Mouse (Mus musculus): ENCODE measurements around the gene Rps6ka2. TPM values are rescaled to one million over a fixed set of nuclear protein-coding genes. Genes with fewer than 3 reads are reported as not detected.

Gene Rps6ka2
- polyA plus RNA-seq, 1 experiment from 2014 or later: 18.9 TPM

GRCm38 (mm10) chr17:7265705-7266368, 95.9 kb downstream of the Rps6ka2 start:
- Histone ChIP-seq H3K27ac (ENCODE audit: low read depth, low read length) (peak overlapping the region; percentile 3; the same call in 1 of the 2 replicates), H3K36me3 (ENCODE audit: control insufficient read depth, insufficient read depth, low read length) (no peaks in the 10 kb centered on the region), H3K9ac (ENCODE audit: low read length) (no peak overlapping the region), H3K27me3 (replicated peaks; ENCODE audit: control insufficient read depth, insufficient read depth, low read length) (no peaks in the 10 kb centered on the region), H3K4me1 (ENCODE audit: control insufficient read depth, insufficient read depth, low read length) (peaks cover 22% of the 10 kb centered on the region), H3K9me3 (replicated peaks; ENCODE audit: control insufficient read depth, low read length) (no peaks in the 10 kb centered on the region), H3K4me3 (ENCODE audit: low read depth, low read length) (no peak overlapping the region), H3K4me2 (ENCODE audit: low read length) (no peak overlapping the region)
- 37% methylated on average over 12 of the region's 12 CpGs for WGBS
- ATAC-seq (peak; percentile 50; the same call in 1 of the 2 replicates), DNase-seq (ENCODE audit: low spot score) (peak; percentile 68)

- WGBS: 90% methylated on average over 2 of the region's 2 CpGs
- H3K27me3 ChIP-seq (replicated peaks; ENCODE audit: control insufficient read depth, insufficient read depth, low read length): no peaks in the 10 kb centered on the region
- ATAC-seq (no peak), DNase-seq (ENCODE audit: low spot score) (no peak)
- H3K9me3 ChIP-seq (replicated peaks; ENCODE audit: control insufficient read depth, low read length): no peaks in the 10 kb centered on the region
- H3K4me2 ChIP-seq (ENCODE audit: low read length): no peak overlapping the region
- H3K4me3 ChIP-seq (ENCODE audit: low read depth, low read length): no peak overlapping the region
- no peaks in the 10 kb centered on the region for H3K36me3 ChIP-seq (ENCODE audit: control insufficient read depth, insufficient read depth, low read length)
- no peak overlapping the region for H3K9ac ChIP-seq (ENCODE audit: low read length)
- H3K4me1 ChIP-seq (ENCODE audit: control insufficient read depth, insufficient read depth, low read length): peaks cover 25% of the 10 kb centered on the region
- H3K27ac ChIP-seq (ENCODE audit: low read depth, low read length): no peak overlapping the region
Observed at GRCm38 (mm10) chr17:7267843-7268242, 97.9 kb downstream of the Rps6ka2 start.

- no peaks in the 10 kb centered on the region for H3K36me3 ChIP-seq (ENCODE audit: control insufficient read depth, insufficient read depth, low read length)
- H3K4me2 ChIP-seq (ENCODE audit: low read length): no peak overlapping the region
- no peak overlapping the region for H3K27ac ChIP-seq (ENCODE audit: low read depth, low read length)
- DNase-seq (ENCODE audit: low spot score) (no peak), ATAC-seq (no peak)
- H3K4me1 ChIP-seq (ENCODE audit: control insufficient read depth, insufficient read depth, low read length): peaks cover 25% of the 10 kb centered on the region
- no peak overlapping the region for H3K9ac ChIP-seq (ENCODE audit: low read length)
- H3K4me3 ChIP-seq (ENCODE audit: low read depth, low read length): no peak overlapping the region
- no peaks in the 10 kb centered on the region for H3K9me3 ChIP-seq (replicated peaks; ENCODE audit: control insufficient read depth, low read length)
- no peaks in the 10 kb centered on the region for H3K27me3 ChIP-seq (replicated peaks; ENCODE audit: control insufficient read depth, insufficient read depth, low read length)
- WGBS: 76% methylated on average over 12 of the region's 12 CpGs
Observed at GRCm38 (mm10) chr17:7269151-7269806, 99.4 kb downstream of the Rps6ka2 start.

- no peak overlapping the region for H3K9ac ChIP-seq (ENCODE audit: low read length)
- no peak for ATAC-seq
- 85% methylated on average over 8 of the region's 8 CpGs for WGBS
- H3K4me2 ChIP-seq (ENCODE audit: low read length): no peak overlapping the region
- no peak overlapping the region for H3K4me3 ChIP-seq (ENCODE audit: low read depth, low read length)
- no peak overlapping the region for H3K27ac ChIP-seq (ENCODE audit: low read depth, low read length)
- no peak for DNase-seq (ENCODE audit: low spot score)
- H3K4me1 ChIP-seq (ENCODE audit: control insufficient read depth, insufficient read depth, low read length): peaks cover 22% of the 10 kb centered on the region
- no peaks in the 10 kb centered on the region for H3K9me3 ChIP-seq (replicated peaks; ENCODE audit: control insufficient read depth, low read length)
- H3K27me3 ChIP-seq (replicated peaks; ENCODE audit: control insufficient read depth, insufficient read depth, low read length): no peaks in the 10 kb centered on the region
- no peaks in the 10 kb centered on the region for H3K36me3 ChIP-seq (ENCODE audit: control insufficient read depth, insufficient read depth, low read length)
Observed at GRCm38 (mm10) chr17:7270506-7270905, 100.6 kb downstream of the Rps6ka2 start.

- no peaks in the 10 kb centered on the region for H3K36me3 ChIP-seq (ENCODE audit: control insufficient read depth, insufficient read depth, low read length)
- H3K4me2 ChIP-seq (ENCODE audit: low read length): no peak overlapping the region
- ATAC-seq: no peak
- no peak overlapping the region for H3K27ac ChIP-seq (ENCODE audit: low read depth, low read length)
- no peak for DNase-seq (ENCODE audit: low spot score)
- no peak overlapping the region for H3K9ac ChIP-seq (ENCODE audit: low read length)
- no peak overlapping the region for H3K4me3 ChIP-seq (ENCODE audit: low read depth, low read length)
- no peaks in the 10 kb centered on the region for H3K9me3 ChIP-seq (replicated peaks; ENCODE audit: control insufficient read depth, low read length)
- 73% methylated on average over 10 of the region's 10 CpGs for WGBS
- no peaks in the 10 kb centered on the region for H3K27me3 ChIP-seq (replicated peaks; ENCODE audit: control insufficient read depth, insufficient read depth, low read length)
- peaks cover 14% of the 10 kb centered on the region for H3K4me1 ChIP-seq (ENCODE audit: control insufficient read depth, insufficient read depth, low read length)
Observed at GRCm38 (mm10) chr17:7271522-7272134, 101.7 kb downstream of the Rps6ka2 start.

- Histone ChIP-seq H3K27ac (ENCODE audit: low read depth, low read length) (no peak overlapping the region), H3K4me2 (ENCODE audit: low read length) (no peak overlapping the region), H3K27me3 (replicated peaks; ENCODE audit: control insufficient read depth, insufficient read depth, low read length) (no peaks in the 10 kb centered on the region), H3K9me3 (replicated peaks; ENCODE audit: control insufficient read depth, low read length) (no peaks in the 10 kb centered on the region), H3K4me3 (ENCODE audit: low read depth, low read length) (no peak overlapping the region), H3K9ac (ENCODE audit: low read length) (no peak overlapping the region), H3K4me1 (ENCODE audit: control insufficient read depth, insufficient read depth, low read length) (peaks cover 6% of the 10 kb centered on the region; the same call in 1 of the 2 replicates), H3K36me3 (ENCODE audit: control insufficient read depth, insufficient read depth, low read length) (peaks cover 6% of the 10 kb centered on the region; the same call in 1 of the 2 replicates)
- WGBS: 73% methylated on average over 9 of the region's 9 CpGs
- DNase-seq (ENCODE audit: low spot score) (no peak), ATAC-seq (no peak)
Observed at GRCm38 (mm10) chr17:7273054-7273453, 103.1 kb downstream of the Rps6ka2 start.

- WGBS: 93% methylated on average over 10 of the region's 10 CpGs
- Histone ChIP-seq H3K4me3 (ENCODE audit: low read depth, low read length) (no peak overlapping the region), H3K4me2 (ENCODE audit: low read length) (no peak overlapping the region), H3K9me3 (replicated peaks; ENCODE audit: control insufficient read depth, low read length) (no peaks in the 10 kb centered on the region), H3K36me3 (ENCODE audit: control insufficient read depth, insufficient read depth, low read length) (peaks cover 9% of the 10 kb centered on the region; the same call in 1 of the 2 replicates), H3K4me1 (ENCODE audit: control insufficient read depth, insufficient read depth, low read length) (peaks cover 6% of the 10 kb centered on the region; the same call in 1 of the 2 replicates), H3K27me3 (replicated peaks; ENCODE audit: control insufficient read depth, insufficient read depth, low read length) (no peaks in the 10 kb centered on the region), H3K27ac (ENCODE audit: low read depth, low read length) (no peak overlapping the region), H3K9ac (ENCODE audit: low read length) (no peak overlapping the region)
- no peak for DNase-seq (ENCODE audit: low spot score)
- ATAC-seq: no peak
Observed at GRCm38 (mm10) chr17:7273785-7274184, 103.9 kb downstream of the Rps6ka2 start.

GRCm38 (mm10) chr17:7278702-7279242, 108.9 kb downstream of the Rps6ka2 start:
- no peaks in the 10 kb centered on the region for H3K9me3 ChIP-seq (replicated peaks; ENCODE audit: control insufficient read depth, low read length)
- no peaks in the 10 kb centered on the region for H3K27me3 ChIP-seq (replicated peaks; ENCODE audit: control insufficient read depth, insufficient read depth, low read length)
- ATAC-seq (no peak), DNase-seq (ENCODE audit: low spot score) (peak; percentile 46)
- H3K4me2 ChIP-seq (ENCODE audit: low read length): no peak overlapping the region
- 82% methylated on average over 15 of the region's 15 CpGs for WGBS
- H3K4me3 ChIP-seq (ENCODE audit: low read depth, low read length): no peak overlapping the region
- peak overlapping the region; percentile 39; the same call in 1 of the 2 replicates for H3K27ac ChIP-seq (ENCODE audit: low read depth, low read length)
- peaks cover 30% of the 10 kb centered on the region for H3K36me3 ChIP-seq (ENCODE audit: control insufficient read depth, insufficient read depth, low read length)
- no peak overlapping the region for H3K9ac ChIP-seq (ENCODE audit: low read length)
- H3K4me1 ChIP-seq (ENCODE audit: control insufficient read depth, insufficient read depth, low read length): no peaks in the 10 kb centered on the region

Measured in forebrain, embryonic 14.5 days (tissue).